Mouse (Mus musculus) cerebellum, adult 2 months (tissue): ENCODE results near the gene Eef2k. TPM values are rescaled to one million over a fixed set of nuclear protein-coding genes. Genes with fewer than 3 reads are reported as not detected.

ENCODE experiments used
- DNase-seq, 2 experiments: peaks; one replicate each; pipeline ENCODE4 v3.0.0; 2021
- H3K27ac ChIP-seq: fragments of 200-500 bp; 2 replicates; pipeline ENCODE4 v1.5.1; 2012; ENCODE audit warnings: low read length, control low read depth, inconsistent platforms; ENCODE audit not compliant: insufficient read depth
- H3K27me3 ChIP-seq: fragments of 200-500 bp; 2 replicates; pipeline ENCODE4 v1.6.1; 2012; ENCODE audit warnings: inconsistent platforms, mild to moderate bottlenecking, low read length, moderate library complexity; ENCODE audit not compliant: control insufficient read depth, insufficient read depth
- H3K4me1 ChIP-seq: fragments of 200-500 bp; 2 replicates; pipeline ENCODE4 v1.6.1; 2011; ENCODE audit warnings: low read length; ENCODE audit not compliant: control insufficient read depth, insufficient read depth
- H3K4me3 ChIP-seq: fragments of 200-500 bp; replicated peaks from 2 replicates; pipeline ENCODE3; 2011; ENCODE audit warnings: mild to moderate bottlenecking, low read depth, low read length, control low read depth; ENCODE audit not compliant: insufficient read depth
- CTCF ChIP-seq: fragments of 200-500 bp; IDR thresholded peaks from 2 replicates; pipeline ENCODE4 v1.5.1; 2011; ENCODE audit warnings: low read depth, mild to moderate bottlenecking, control low read depth, low read length, moderate library complexity, borderline replicate concordance; ENCODE audit not compliant: insufficient read depth
- POLR2A ChIP-seq: fragments of 200-500 bp; IDR thresholded peaks from 2 replicates; pipeline ENCODE4 v1.6.1; 2011; ENCODE audit warnings: low read length, control low read depth, borderline replicate concordance; ENCODE audit not compliant: insufficient read depth
- WGBS: fragments of 180-500 bp; shearing (Covaris S2); methylation state at CpG from one replicate; pipeline ENCODE4 v1.1.7; 2018; 5-methylcytosine and 5-hydroxymethylcytosine counted together
- polyA plus RNA-seq: library from polyadenylated mRNA; depleted of rRNA; stranded (reverse); fragments of >200 nt; gene quantifications from 2 replicates; pipeline ENCODE4 v1.2.3, GENCODE M21; 2012

Gene Eef2k
- polyA plus RNA-seq, 1 experiment: 32.0 TPM

DNA sequence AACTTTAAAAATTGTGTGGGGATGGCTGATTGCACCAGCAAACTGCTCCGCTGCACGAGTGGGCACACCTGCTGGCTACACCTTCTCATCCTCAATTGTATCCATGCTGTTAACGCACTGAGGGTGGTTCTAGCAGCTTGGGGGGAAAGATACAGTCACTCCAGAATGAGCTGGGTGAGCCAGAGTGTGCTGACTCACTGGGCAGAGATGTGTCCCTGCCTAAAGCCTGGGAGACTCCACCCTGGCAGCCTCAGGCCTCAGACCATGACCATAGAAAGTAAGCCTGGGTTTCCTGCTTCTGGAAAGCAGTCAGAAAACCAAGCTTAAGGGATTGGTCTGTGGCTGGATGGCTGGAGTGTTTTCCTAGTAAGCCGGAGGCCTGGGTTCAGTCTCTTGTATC, 23.2 kb downstream of the Eef2k start:
- DNase-seq: peak in 1 of 2 experiments; percentile 37
- H3K4me1 ChIP-seq: peaks cover 15% of the 10 kb centered on the region
- no peak for TF ChIP-seq CTCF
- no peak for TF ChIP-seq POLR2A
- no peak overlapping the region for H3K27ac ChIP-seq
- H3K4me3 ChIP-seq: no peak overlapping the region
- no peaks in the 10 kb centered on the region for H3K27me3 ChIP-seq
- WGBS: 64% methylated on average over 4 of the region's 4 CpGs

DNA sequence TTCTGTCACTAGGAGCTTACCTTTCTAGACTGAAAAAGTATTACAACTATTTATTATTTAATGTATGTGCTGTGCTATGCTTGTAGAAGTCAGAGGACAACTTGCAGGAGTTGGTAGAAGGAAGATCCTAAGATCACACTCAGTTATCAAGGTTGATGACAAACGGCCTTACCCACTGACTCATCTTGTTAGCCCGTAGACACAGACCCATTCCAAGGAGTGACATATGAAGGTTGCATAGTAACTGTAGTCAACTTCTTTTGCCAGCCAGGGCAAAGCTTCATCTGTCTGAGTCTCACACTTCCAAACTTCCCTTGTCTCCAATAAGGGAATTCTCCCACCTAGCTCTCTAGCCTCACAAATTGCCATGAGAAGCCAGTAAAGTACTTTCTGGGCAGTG, 24.1 kb downstream of the Eef2k start:
- WGBS: 79% methylated on average over 2 of the region's 2 CpGs
- peaks cover 18% of the 10 kb centered on the region for H3K4me1 ChIP-seq
- H3K27ac ChIP-seq: no peak overlapping the region
- H3K27me3 ChIP-seq: no peaks in the 10 kb centered on the region
- TF ChIP-seq POLR2A: no peak
- TF ChIP-seq CTCF: no peak
- no peak overlapping the region for H3K4me3 ChIP-seq
- no peak for DNase-seq

DNA sequence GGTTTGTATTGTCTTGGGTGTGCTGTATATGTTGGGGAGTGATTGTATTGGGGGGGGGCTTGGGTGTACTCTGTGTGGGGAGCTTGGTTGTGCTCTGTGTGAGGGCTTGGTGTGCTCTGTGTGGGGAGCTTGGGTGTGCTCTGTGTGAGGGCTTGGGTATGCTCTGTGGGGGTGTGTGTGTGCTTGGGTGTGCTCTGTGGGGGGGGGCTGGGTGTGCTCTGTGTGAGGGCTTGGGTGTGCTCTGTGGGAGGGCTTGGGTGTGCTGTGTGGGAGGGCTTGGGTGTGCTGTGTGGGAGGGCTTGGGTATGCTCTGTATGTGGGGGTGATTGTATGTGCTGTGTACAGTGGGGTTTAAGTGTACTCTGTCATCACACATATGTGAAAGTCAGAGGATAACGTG, 25.1 kb downstream of the Eef2k start:
- 69% methylated on average over 1 of the region's 1 CpGs for WGBS
- Histone ChIP-seq H3K4me1 (peaks cover 18% of the 10 kb centered on the region), H3K27me3 (no peaks in the 10 kb centered on the region), H3K27ac (no peak overlapping the region), H3K4me3 (no peak overlapping the region)
- no peak for DNase-seq
- TF ChIP-seq CTCF (no peak), POLR2A (no peak)

DNA sequence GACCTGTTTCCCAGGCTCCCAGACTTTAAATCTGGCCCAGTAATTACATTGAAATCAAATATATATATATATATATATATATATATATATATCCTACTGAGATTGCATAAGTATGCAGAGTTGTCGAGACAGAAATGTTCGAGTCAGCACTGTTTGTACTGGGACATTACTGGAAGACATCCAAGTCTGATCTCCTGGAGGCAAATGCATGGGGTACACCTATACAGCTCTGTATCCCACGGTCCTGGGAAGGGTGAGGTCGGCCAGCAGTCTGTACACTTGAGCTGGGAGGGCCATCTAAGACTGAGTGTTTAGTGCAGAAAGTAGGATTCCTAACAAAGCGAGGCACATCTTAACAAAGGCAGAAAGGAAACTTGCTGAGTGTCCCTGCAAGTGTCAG, 27.3 kb downstream of the Eef2k start:
- H3K27ac ChIP-seq: no peak overlapping the region
- H3K4me1 ChIP-seq: peaks cover 13% of the 10 kb centered on the region; the same call in 1 of the 2 replicates
- no peak for DNase-seq
- H3K4me3 ChIP-seq: no peak overlapping the region
- 40% methylated on average over 5 of the region's 5 CpGs for WGBS
- no peaks in the 10 kb centered on the region for H3K27me3 ChIP-seq
- TF ChIP-seq CTCF: no peak
- TF ChIP-seq POLR2A: no peak

DNA sequence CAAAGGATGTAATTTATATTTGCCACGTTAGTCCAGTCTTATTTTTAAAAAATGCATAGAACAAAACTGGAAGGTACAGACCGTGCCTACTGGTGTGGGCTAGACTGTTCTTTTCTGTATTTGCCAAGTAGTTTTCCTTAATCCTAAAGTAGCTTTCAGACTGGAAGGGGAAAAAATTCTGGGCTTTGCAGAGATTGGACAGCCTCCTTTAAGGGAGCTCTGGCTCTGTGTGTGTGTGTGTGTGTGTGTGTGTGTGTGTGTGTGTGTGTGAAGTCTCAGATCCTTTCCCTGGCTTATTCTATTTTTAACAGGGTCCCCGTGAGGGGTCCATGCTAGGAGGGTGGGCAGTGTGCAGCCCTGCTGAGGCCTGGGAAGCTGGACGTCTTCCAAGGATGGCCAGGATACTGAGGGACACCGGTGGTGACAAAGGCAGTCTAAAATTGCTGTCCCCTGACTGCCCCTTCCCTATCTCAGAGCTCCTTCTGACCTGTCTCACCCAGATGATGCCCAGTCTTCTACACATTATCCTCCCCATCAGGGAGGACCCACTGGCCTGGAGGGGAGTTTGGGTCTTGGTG, 27.9 kb downstream of the Eef2k start:
- H3K4me1 ChIP-seq: peaks cover 14% of the 10 kb centered on the region; the same call in 1 of the 2 replicates
- no peak for TF ChIP-seq POLR2A
- TF ChIP-seq CTCF: no peak
- no peak overlapping the region for H3K27ac ChIP-seq
- no peaks in the 10 kb centered on the region for H3K27me3 ChIP-seq
- H3K4me3 ChIP-seq: no peak overlapping the region
- DNase-seq: no peak
- 49% methylated on average over 5 of the region's 5 CpGs for WGBS

DNA sequence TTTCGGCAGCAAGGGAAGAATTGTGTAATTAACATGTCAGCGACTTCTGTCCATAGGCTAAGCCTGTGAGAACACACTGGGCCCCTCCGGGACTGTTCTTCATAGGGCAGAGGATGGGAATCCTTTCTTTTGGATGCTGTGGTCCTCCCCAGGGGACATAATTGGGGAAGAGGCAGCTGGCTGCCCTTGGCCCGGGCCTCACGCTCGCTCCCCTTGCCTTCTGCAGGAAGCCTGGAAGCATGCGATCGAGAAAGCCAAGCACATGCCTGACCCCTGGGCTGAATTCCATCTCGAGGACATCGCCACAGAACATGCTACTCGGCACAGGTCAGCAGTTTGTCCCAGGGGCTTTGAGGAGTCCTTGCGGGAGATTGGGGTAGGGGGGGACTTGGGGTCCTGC, 30.5 kb downstream of the Eef2k start:
- peaks cover 15% of the 10 kb centered on the region for H3K4me1 ChIP-seq
- no peak for DNase-seq
- 52% methylated on average over 12 of the region's 12 CpGs for WGBS
- H3K27me3 ChIP-seq: no peaks in the 10 kb centered on the region
- TF ChIP-seq POLR2A (no peak), CTCF (no peak)
- H3K27ac ChIP-seq: no peak overlapping the region
- no peak overlapping the region for H3K4me3 ChIP-seq

DNA sequence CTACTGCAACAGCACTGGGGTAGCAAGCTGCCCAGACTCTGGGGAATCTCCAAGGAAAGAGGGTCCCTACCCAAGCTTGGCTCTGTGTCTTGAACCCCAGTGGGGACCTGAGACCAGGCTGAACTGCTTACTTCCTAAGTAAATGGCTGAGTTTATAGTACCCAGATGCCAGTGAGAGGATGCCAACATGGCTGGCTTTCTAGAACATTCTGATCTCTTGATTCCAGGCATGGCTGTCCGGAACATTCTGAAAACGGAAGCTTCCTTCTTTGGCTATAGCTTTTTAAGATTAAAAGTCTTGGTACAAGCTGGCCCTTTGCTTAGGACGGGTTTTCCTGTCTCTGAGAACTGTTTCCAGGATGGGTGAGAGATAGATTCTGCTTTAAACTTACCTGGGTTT, 31.4 kb downstream of the Eef2k start:
- DNase-seq: no peak
- TF ChIP-seq POLR2A: no peak
- no peak for TF ChIP-seq CTCF
- H3K4me1 ChIP-seq: peaks cover 19% of the 10 kb centered on the region
- H3K4me3 ChIP-seq: no peak overlapping the region
- no peaks in the 10 kb centered on the region for H3K27me3 ChIP-seq
- WGBS: 88% methylated on average over 3 of the region's 3 CpGs
- H3K27ac ChIP-seq: no peak overlapping the region

DNA sequence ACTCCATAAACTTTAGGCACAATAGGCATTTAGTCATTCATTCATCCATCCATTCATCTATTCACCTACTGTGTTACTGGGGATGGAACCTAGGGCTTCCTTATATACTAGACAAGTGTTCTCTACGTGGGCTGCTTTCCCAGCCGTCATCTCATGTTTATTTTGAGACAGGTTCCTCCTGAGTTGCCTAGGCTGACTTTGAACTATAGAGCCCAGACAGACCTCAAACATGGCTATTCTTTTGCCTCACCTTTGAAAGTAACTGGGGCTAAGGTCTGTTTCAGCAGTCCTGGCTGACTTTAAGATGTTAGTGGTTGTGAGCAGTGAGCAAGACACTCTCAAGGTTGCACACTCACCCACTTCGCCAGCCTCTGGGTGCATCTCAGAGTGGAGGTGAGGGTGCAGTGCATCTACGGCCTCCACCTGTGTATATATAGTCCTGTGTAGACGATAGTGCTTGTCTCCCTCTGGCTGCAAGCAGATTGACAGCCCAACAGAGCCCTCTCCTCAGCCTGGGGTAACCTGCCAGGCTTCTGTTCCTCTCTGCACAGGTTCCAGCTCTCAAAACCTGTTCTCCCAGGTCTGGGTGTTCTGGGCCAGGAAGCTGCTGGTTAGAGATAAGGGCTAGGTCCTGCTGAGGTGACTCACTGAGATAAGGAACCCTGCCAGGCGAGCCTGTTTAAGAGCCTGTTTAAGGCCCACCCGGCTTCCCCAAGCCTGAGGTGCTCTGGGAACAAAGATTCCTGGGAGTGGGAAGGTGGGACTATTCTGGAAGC, 32.3 kb downstream of the Eef2k start:
- no peak overlapping the region for H3K4me3 ChIP-seq
- H3K27me3 ChIP-seq: no peaks in the 10 kb centered on the region
- no peak for TF ChIP-seq POLR2A
- no peak for TF ChIP-seq CTCF
- 67% methylated on average over 7 of the region's 7 CpGs for WGBS
- H3K4me1 ChIP-seq: peaks cover 16% of the 10 kb centered on the region
- H3K27ac ChIP-seq: no peak overlapping the region
- no peak for DNase-seq
